Mouse (Mus musculus) heart, adult 2 months (tissue): ENCODE measurements at regions not wholly inside any gene's neighbourhood (a gene's known extent, or its start where the extent isn't known, plus 50 kb on each side); places are given as distances from the start of the nearest gene placed in this dataset.

Source experiments
- CTCF ChIP-seq: fragments of 200-600 bp; IDR thresholded peaks from 2 replicates; pipeline ENCODE4 v1.8.1; 2022; ENCODE audit warnings: antibody characterized with exemption, mild to moderate bottlenecking, moderate library complexity
- EP300 ChIP-seq: fragments of 200-500 bp; IDR thresholded peaks from 2 replicates; pipeline ENCODE4 v1.6.1; 2011; ENCODE audit warnings: low read depth, low read length, control low read depth; ENCODE audit not compliant: insufficient read depth
- POLR2A ChIP-seq: fragments of 200-500 bp; IDR thresholded peaks from 2 replicates; pipeline ENCODE4 v1.6.1; 2011; ENCODE audit warnings: mild to moderate bottlenecking, low read depth, low read length, control low read depth; ENCODE audit not compliant: insufficient read depth

- TF ChIP-seq CTCF (no peak), POLR2A (no peak), EP300 (no peak)
These were observed 67.4 kb upstream of the Nkx1-1 start for GRCm38 (mm10) chr5:33501211-33501610.
